ENCODE assay signal across 16 mouse cellular contexts in the genomic region with DNA sequence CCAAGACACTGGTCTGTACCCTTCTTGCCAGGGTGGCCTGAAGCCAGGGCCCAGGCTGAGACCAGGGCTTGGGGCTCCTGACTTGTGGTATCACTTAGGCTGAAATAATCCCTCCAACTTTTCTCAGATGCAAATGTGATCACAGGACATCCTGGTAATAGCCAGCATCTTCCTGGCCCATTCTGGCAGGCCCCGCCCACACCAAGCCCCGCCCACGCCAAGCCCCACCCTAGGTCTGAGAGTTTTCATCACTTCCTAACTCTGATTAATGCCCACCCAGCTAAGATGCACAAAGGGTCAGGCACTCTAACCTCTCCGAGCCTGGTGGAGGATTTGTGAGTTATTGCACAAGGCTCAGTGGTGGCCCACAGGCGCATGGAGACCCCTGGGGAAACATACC. TPM values are rescaled to one million over a fixed set of nuclear protein-coding genes. Genes with fewer than 3 reads are reported as not detected.
"Had no signal": no experiment of that assay in that cellular context is flagged by ENCODE, and none has a peak within 500 bp of the region (broad histone marks: within the 10 kb centered on the region; RNA-seq: fewer than 3 reads in every experiment).

No protein-coding gene starts in this region.

- H3K36me3 ChIP-seq: midbrain, embryonic 13.5 days had no signal

- H3K9me3 ChIP-seq: kidney, embryonic 15.5 days; midbrain, embryonic 13.5 days had no signal

- DNase-seq: kidney, adult 2 months; kidney, postnatal 14 days; lung, adult 2 months; lung, postnatal 36 days; right cerebral cortex, postnatal 25 days; thymus, postnatal 14 days had no signal

- H3K27ac ChIP-seq: liver, embryonic 14.5 days had no signal

- H3K27me3 ChIP-seq: kidney, embryonic 15.5 days; midbrain, embryonic 13.5 days had no signal

- H3K9ac ChIP-seq: kidney, embryonic 15.5 days; liver, embryonic 14.5 days; midbrain, embryonic 13.5 days had no signal

- ATAC-seq: intestine, embryonic 16.5 days; lung, postnatal 0 days; midbrain, embryonic 13.5 days had no signal

- H3K4me2 ChIP-seq: kidney, embryonic 15.5 days; midbrain, embryonic 13.5 days had no signal

- H3K4me3 ChIP-seq: kidney, embryonic 15.5 days; midbrain, embryonic 13.5 days had no signal

RNA-seq across cellular contexts. Expression of a gene that starts 2.1 kb away (rescaled TPM):
- polyA plus RNA-seq: intestine, embryonic 16.5 days; liver, embryonic 14.5 days; lung, adult 2 months; lung, postnatal 0 days; midbrain, embryonic 13.5 days; midbrain, postnatal 0 days; neural tube, embryonic 14.5 days; small intestine, adult 2 months; stomach, embryonic 16.5 days; urinary bladder, adult 2 months had no signal
